Mouse (Mus musculus): ENCODE measurements around the gene Prkaa1. TPM values are rescaled to one million over a fixed set of nuclear protein-coding genes. Genes with fewer than 3 reads are reported as not detected.

Prkaa1 gene
- total RNA-seq (2021) = 35.7 and 42.2 TPM in 2 replicates
- long read RNA-seq, full-length matches to known transcripts = 5 of 5 reads
- long read RNA-seq, partial matches to known transcripts = 0 of 5 reads
- long read RNA-seq, other reads (novel, unspliced or antisense) = 0 of 5 reads

GRCm38 (mm10) chr15:5143361-5144020 lies at the start of gene Prkaa1:
Prkaa1 (plus strand) TSS chr15:5143861.
- DNase-seq = peak; percentile 83

DNA sequence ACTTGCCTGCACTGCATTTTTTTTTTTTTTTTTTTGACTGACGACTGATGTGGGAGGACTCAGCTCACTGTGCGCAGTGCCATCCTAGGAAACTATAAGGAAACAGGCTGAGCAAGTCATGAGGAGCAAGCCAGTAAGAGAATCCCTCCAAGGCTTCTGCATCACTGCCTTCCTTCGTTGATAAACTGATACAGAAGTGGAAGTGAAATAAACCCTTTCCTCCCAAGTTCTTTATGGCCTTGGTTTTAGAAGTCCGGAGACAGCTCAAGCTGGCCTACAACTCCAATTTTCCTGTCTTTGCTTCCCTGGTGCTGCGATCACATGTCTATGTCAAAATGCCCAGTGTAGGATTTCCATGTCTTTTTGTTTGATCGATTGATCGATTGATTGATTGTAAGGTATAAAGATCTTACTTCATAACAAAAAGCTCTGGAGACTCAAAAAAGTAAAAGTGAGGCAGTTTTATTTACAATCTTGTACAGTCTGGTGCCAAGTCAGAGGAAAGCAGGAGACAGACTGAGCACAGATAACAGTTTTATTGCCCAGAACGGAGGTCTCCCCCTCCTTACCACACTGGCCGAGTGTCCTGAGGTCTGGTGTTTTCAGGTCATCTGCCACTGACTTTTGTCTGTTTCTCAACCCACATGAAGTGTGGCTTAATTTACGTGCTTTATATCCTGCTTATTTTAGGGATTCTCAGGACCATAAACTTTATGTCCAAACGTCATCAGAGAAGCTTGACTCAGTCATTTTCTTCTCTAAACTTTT lies 47.9 kb upstream of the Prkaa1 start:
- DNase-seq = no peak

- no peak for DNase-seq
Measured at GRCm38 (mm10) chr15:5097376-5097775, 46.3 kb upstream of the Prkaa1 start.

DNA sequence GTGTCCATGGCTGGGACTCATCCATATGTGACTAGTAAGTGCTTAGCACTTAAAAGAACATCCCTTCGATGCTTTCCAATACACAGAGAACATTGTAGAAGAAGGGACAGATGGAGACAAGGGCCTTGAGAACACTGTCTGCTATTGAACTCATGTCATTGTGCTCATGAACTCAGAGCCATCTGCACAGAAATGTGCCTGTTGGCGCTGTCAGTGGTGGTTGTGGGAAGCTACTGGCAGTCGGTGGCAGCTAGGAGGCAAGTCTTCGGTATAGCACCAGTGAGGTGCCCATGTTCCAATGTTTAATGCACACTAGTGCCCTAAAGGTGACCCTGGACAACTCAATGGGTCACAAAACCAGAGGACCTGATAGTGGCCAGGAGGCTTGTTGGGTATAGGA lies 41.3 kb upstream of the Prkaa1 start:
- no peak for DNase-seq

GRCm38 (mm10) chr15:5105891-5106290 lies 37.8 kb upstream of the Prkaa1 start:
- DNase-seq = no peak

GRCm38 (mm10) chr15:5106293-5106692 lies 37.4 kb upstream of the Prkaa1 start:
- DNase-seq = no peak

GRCm38 (mm10) chr15:5107686-5108654 lies 35.7 kb upstream of the Prkaa1 start, which contains the start of gene Card6:
Card6 (minus strand) TSS chr15:5108539.
- DNase-seq = no peak

- no peak for DNase-seq
Measured at GRCm38 (mm10) chr15:5108655-5109040, 35.0 kb upstream of the Prkaa1 start.

DNA sequence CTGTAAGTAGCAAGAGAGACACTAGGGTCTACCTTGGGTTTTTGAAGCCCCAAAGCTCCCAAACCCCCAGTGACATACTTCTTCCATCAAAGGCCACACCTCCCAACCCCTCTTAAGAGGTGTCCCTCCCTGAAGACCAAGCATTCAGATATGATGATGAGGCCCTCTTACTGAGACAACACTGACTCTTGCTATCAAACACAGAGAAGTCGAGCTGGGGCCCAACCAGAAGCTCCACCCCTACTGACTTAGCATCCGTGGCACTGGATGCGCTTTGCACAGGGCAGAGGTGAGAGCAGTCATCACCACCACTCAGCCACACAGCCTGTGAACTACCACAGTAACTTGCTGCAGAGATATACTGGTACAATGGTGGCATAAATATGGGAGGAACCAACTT lies 31.0 kb upstream of the Prkaa1 start:
- DNase-seq = no peak

DNA sequence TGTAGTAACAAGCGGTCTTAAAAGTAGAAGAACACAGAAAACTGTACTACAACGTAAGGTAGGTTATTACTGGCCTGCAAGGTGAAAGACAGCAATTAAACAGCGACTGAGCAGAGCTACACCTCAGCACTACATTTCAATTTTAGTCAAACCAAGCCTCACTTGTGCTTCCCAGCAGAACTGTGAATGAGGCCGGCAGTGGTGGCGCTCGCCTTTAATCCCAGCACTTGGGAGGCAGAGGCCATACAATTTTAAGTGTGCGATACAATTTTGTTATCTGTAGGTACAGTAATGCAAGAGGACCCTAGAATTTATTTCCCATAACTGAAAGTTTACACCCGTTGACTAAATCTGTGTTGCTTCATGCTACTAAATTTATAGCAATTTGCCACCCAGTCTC lies 28.5 kb upstream of the Prkaa1 start:
- no peak for DNase-seq

DNA sequence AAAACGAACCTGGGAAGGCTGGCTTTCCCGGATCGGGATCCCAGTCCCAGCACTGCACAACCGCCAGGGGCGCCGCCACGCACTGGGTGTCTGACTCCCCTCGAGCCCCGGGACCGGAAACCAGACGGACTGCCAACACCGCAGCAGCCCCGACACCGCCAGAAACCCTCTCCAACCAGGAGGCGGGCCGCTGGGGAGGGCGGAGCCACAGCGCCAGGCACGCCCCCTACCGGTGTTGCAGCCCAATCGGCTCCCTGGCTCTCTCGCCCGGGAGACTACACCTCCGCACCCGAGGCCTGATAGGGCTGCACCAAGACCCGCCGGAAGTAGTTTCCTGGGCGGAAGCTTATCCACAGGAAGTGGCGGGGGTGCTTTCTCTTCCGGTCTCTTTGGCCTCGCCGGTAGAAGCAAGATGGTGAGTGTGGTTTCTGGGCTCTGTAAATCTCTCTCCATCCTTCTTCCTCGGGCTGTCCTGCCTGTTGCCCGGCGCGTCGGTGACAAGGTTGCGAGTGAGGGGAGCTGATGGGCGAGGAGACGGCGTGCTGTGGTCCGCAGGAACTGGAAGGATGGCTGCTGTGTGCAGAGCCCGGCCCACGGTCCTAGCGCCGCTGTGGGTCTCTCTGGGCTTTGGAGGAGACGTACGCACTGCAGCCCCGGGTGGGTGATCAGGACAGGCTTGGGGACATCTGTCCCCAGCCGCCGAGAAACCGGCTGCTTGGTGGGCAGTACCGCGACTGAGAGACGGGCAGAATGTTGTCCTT lies 27.2 kb upstream of the Prkaa1 start, which contains the start of gene Rpl37:
TSS of gene Rpl37 (plus strand) at position 376 of the 761 bp plus-strand sequence.
- DNase-seq = peak; percentile 99

DNA sequence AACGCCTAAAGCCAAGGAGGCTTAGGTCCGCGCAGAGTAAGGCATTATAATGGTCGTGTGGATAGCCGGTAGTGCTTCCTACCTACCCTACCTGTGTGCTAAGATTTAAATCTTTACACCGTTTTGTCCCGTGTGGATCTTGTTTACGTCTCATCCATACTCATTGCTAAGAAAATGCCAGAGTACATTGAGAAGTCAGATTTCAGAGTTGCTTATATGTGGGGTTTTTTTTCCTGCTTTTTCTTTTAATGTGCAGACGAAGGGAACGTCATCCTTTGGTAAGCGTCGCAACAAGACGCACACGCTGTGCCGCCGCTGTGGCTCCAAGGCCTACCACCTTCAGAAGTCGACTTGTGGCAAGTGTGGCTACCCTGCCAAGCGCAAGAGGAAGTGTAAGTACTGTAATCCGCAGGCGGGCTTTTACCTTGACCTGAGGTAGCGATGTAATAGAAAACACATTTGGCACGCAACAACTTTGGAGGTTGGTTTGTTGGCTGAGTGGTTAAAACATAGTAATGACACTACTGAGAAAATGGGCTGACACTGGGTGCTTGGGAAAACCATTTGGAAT lies 26.5 kb upstream of the Prkaa1 start:
- DNase-seq = no peak

DNA sequence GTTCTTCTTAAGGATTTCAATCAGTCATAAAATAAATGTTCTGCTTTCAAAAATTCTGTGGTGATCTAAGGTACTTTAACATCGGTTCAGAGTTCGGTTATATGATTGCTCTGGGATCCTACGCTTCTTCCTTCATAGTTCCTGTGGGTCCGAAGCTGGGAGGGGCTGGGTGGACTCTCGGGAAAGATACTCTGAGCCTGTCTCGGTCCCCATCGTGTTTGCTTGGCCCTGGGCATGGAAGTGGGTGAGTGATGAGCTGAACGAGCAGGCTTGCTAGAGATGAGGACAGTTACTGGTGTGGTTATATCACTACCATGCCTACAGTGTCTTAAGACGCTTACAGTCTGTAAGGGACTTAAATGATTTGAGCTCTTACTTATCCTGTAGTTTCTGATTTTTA lies 25.0 kb upstream of the Prkaa1 start:
- no peak for DNase-seq

- DNase-seq = no peak
Measured at GRCm38 (mm10) chr15:5119192-5119591, 24.5 kb upstream of the Prkaa1 start.

DNA sequence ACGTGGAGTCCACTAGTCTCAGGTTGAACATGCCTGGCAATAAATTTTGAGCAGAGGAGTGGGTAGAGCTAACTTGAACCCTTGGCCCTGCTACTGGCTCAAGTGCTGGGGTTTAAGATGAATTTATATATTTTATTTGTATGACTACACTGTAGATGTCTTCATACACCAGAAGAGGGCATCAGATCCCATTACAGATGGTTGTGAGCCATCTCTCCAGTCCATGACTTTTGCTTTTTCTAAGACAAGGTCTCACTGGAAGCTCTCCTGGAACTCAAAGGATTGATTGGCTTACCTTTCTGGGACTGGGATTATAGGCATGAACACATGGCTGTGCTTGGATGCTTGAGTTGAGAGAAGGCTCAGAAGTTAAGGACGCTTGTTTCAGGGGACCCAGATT lies 24.0 kb upstream of the Prkaa1 start:
- DNase-seq = no peak

GRCm38 (mm10) chr15:5121535-5122313 lies 21.9 kb upstream of the Prkaa1 start:
- no peak for DNase-seq

DNA sequence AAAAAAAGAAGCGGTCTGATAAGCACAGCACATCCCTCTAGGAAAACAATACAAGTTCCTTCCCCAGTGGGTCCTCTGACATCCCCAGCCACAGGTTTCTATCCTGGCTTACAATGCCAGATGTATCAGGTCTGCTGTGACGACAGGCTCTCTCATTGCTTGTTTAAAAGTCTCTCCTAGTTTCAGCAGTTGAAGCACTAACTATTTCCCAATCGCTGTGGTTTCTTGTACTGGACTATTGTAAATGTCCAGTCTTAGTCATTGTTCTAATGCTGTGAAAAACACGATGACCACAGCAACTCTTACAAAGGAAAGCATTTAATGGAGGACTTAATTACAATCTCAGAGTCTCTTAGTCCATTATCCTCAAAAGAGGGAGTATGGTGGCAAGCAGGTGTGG lies 17.2 kb upstream of the Prkaa1 start:
- DNase-seq = no peak

DNA sequence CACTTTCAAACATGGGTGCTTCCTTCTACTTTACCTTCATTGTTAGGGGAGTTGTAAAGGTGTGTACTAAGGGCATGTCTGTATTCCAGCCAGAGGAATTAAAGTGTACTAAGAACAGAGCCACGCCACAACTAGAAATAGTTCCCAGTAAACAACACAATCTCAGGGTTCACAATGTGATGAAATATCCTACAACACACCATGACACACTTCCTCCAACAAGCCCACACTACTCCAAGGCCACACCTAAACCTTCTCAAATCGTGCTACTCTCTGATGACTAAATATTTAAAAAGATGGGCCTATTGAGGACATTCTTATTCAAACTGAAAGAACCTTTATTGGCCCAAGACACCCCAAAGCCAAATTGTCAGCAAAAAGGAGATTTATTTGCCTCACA lies 16.2 kb upstream of the Prkaa1 start:
- DNase-seq = no peak

DNA sequence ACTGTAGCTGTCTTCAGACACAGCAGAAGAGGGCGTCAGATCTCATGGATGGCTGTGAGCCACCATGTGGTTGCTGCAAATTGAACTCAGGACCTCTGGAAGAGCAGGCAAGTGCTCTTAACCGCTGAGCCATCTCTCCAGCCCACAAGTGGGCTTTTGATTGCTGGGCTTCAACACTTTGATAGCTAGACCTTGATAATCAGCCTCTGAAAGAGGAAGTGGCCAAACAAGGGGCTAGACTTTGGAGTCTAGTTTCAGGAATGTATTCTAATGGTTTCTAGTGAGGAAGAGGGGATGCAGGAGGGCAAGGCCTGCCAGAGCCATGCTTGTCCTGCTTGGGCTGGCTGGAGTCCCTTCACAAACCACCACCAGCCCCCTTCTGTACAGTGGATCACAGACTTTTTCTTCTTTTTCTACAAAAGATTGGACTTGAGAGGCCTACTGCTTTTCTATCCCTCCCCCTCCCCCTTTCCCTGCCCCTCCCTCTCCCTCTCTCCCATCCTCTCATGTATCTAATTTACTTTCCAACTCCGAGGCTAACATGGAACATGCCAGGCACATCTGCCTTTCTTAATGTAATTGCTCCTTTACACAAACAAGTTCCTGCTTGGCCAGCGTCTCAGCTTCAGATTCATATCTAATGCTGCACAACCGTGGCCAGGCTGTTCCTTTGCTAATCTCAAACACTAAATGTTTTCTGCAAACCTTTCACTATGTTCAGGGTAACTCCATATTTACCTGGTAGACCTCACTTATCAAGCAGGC lies 15.3 kb upstream of the Prkaa1 start:
- DNase-seq = no peak
